Mouse (Mus musculus): ENCODE measurements around the gene Tspan18. TPM values are rescaled to one million over a fixed set of nuclear protein-coding genes. Genes with fewer than 3 reads are reported as not detected.

The Tspan18 gene
- total RNA-seq, 4 experiments from 2014 or later, result 2.1 to 4.5 (median 3.6) TPM

DNA sequence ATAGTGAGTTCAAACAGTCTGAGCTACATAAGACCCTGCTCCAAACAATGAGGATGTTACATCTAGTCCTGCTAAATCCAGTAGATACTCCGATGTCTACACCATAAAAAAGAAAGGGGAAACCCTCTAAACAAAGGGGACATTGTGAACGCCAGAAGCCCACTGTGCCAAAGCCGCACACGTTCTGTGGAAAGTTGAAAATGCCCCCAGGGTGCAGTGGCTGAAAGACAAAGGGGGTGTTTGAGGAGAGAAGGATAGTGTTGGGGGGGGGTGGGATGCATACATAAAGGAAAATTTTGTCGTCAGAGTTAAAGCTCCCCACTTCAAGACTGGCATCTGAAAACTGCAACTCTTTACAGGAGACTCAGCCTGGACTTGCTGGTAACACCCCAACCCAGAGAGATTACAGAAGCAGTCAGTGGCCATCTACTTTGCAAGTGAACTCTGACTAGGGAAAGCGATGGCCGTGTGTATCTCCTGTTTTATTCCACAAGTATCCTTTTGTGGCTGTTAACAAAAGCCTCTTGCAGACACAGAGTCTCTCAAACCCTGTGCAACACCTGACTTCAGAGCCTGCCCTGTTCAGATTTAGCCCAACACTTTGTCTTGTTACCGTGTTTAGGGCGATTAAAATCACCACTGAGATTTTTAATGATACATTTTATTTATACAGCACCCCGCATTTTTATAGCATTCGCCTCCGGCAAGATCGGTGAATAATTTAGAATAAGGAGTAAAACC, 42.9 kb downstream of the Tspan18 start:
- DNase-seq (ENCODE audit: low spot score in 2 of 2), result no peak

DNA sequence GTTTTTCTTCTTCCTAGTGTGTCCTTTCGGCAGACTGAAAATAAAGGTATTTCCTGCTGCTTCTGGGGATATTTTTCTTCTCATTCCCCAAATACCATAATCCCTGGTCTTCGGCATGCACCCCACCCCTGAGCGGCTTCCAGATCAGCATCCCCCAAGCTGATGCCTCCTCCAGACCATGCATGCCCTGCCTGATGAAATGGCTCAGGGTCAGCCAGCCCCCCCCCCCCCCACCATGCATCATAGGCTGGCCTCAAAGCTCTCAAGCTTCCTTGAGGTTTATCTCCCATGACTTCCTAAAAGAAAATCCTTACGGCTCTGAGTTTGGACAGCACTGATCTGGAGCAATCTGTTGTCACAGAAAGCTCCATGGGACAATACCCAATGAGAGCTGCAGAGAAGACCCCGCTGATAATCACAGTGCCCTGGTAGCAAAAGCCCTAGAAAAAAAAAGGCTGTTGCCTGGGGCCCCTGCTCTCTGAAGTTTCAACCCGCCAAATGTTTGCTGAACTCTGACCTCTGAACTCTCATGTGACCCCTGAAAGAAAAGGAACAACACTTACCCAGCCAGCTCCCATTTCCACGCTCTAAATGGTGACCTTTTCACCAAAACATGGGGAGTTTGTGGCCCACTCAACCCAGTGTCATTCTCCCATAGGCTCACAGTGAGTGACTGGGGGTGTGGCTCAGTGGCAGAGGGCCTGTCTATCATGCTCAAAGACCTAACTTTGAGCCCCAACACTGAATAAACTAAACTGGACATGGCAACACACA, 43.8 kb downstream of the Tspan18 start:
- no peak for DNase-seq (ENCODE audit: low spot score in 2 of 2)

DNA sequence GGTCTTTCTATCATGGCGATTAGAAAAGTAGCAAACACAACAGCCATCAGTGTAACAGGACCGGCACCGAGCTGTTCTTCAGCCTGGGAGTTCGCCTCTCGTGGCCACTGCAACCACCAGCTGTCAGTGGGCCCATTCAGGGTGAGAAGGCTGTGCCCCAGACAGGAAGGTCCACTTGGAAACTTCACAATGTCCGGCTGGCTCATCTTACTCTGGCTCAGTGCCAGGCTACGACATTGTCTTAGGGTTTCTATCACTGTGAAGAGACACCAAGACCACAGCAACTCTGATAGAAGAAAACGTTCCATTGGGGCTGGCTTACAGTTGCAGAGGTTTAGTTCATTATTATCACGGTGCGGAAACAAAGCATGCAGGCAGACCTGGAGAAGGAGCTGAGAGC, 45.1 kb downstream of the Tspan18 start:
- DNase-seq (ENCODE audit: low spot score in 2 of 2), result no peak

- no peak for DNase-seq (ENCODE audit: low spot score in 2 of 2)
Measured at GRCm38 (mm10) chr2:93287348-93287747, 47.0 kb downstream of the Tspan18 start.

DNA sequence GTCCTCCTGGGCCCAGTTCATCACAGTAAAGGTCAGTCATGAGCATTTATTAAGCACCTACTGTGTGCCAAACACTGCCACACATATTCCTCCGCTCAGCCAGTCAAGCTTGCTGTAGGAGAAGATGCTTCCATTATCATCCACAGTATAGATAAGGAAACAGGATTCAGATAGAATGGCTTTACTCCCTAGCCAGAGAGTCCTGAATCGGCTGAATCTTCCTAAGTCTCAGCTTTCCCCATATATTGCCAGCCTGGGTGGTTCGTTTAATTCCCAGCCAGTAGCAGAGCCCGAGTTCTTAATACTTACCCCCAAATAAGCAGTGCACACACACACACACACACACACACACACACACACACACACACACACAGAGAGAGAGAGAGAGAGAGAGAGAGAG, 47.6 kb downstream of the Tspan18 start:
- DNase-seq (ENCODE audit: low spot score in 2 of 2), result no peak

- DNase-seq (ENCODE audit: low spot score in 2 of 2), result no peak
Measured at GRCm38 (mm10) chr2:93286321-93286720, 48.0 kb downstream of the Tspan18 start.

- no peak for DNase-seq (ENCODE audit: low spot score in 2 of 2)
Measured at GRCm38 (mm10) chr2:93285842-93286241, 48.5 kb downstream of the Tspan18 start.

GRCm38 (mm10) chr2:93284625-93285024, 49.7 kb downstream of the Tspan18 start:
- no peak for DNase-seq (ENCODE audit: low spot score in 2 of 2)

GRCm38 (mm10) chr2:93283481-93284293, 50.6 kb downstream of the Tspan18 start:
- no peak for DNase-seq (ENCODE audit: low spot score in 2 of 2)

DNA sequence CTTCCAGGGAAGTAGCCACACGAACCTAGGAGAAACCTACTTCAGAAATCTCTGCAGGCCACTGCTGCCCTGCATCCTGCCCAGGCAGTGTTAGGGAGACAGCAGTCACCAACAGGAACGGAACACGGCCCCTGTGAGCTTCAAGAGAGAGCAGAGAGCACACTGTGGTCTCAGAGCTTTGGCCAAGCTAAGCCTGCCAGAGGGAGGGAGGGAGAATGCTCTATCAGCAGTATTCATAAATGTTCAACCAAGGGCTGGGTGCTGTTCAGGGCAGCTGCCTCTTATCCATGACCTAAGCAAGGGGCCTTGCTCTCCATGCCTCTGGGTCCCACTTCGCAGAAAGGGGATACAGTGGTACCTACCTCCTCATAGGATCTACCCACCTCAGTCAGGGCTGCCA, 51.7 kb downstream of the Tspan18 start:
- no peak for DNase-seq (ENCODE audit: low spot score in 2 of 2)

- no peak for DNase-seq (ENCODE audit: low spot score in 2 of 2)
Measured at GRCm38 (mm10) chr2:93281466-93281865, 52.8 kb downstream of the Tspan18 start.

DNA sequence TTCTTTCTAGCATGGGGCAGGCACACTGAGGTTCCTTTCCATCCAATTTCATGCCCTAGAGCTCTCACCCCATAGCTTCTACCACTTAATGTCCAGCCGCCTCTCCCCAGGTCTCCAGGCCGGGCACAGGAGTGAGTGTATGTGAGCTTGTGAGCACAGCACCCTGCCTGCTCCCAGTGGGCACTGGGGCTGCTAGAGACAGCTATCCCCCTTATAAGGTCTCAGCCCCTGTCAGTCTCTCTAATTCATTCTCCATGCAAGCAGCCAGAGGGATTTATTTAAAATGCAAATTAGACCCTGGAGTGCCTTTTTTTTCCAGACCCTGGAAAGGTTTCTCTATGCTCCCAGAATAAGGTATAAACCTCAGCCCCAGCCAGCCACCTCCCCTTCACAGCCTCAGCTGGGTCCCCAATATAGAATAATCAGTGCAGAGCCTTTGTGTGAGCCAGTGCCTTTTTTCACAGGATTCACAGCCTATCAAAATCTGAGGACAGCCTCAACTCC, 54.1 kb downstream of the Tspan18 start:
- no peak for DNase-seq (ENCODE audit: low spot score in 2 of 2)

DNA sequence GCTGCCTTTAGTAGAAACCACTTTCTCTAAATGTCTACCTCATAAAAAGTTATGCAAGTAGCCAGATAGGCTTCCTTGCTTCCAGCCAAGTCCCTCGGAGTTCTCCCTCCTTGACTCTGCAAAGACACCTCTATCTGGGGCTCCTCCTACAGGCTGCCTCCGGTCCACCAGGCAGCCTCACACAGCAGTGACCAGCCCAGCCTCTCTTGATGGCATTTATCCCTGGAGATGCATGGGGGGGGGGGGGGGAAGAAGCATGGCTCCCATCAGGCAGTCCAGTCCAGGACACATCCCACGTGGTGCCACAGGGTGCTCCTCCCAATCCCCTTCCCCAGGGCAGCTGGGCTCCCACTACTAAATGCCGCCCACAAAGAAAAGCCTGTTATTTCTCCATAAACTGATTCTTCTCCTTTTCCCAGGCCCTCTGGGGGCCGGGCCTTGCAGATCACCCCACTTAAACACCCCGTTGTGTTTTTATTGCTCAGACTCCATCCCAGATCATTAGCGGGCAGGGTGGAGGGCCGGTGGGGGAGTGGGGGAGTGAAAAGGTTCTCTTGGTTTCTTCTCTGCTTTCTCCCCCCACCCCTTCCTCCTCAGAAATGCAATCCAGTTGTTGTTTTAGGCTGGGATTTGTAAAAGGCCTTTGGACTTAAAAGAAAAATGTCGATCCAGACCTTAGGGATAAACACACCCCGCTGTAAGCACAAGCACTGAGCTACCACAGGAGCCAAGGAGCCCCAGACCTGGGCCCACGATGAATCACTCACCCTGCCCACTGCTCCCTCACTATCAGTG, 55.9 kb downstream of the Tspan18 start:
- DNase-seq (ENCODE audit: low spot score in 2 of 2), result no peak

- no peak for DNase-seq (ENCODE audit: low spot score in 2 of 2)
Measured at GRCm38 (mm10) chr2:93277486-93277885, 56.8 kb downstream of the Tspan18 start.

GRCm38 (mm10) chr2:93276026-93276425, 58.3 kb downstream of the Tspan18 start:
- DNase-seq (ENCODE audit: low spot score in 2 of 2), result peak in 1 of 2 experiments; percentile 21

DNA sequence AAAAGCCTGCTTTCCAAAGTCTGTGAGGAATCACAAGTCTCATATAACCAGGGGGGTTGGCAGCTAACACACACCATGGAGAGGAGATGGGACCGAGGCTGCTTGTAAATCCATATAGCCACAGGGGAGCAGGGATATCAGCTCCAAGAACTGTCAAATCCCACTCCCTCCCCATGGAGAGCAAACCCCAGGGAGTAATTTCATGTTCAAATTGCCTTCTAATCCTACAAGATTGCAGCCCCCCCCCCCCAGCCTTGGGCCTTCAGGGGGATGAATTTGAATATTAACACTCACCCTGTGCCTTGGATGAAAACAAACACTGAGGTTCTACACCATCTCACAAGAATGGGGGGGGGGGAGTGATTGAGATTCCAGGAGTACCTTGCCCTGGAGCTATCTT, 60.4 kb downstream of the Tspan18 start:
- no peak for DNase-seq (ENCODE audit: low spot score in 2 of 2)

GRCm38 (mm10) chr2:93270083-93270482, 64.2 kb downstream of the Tspan18 start:
- DNase-seq (ENCODE audit: low spot score in 2 of 2), result no peak

- DNase-seq (ENCODE audit: low spot score in 2 of 2), result no peak
Measured at GRCm38 (mm10) chr2:93269611-93270010, 64.7 kb downstream of the Tspan18 start.

GRCm38 (mm10) chr2:93268711-93269270, 65.5 kb downstream of the Tspan18 start:
- no peak for DNase-seq (ENCODE audit: low spot score in 2 of 2)

GRCm38 (mm10) chr2:93267791-93268190, 66.5 kb downstream of the Tspan18 start:
- DNase-seq (ENCODE audit: low spot score in 2 of 2), result no peak

All from left cerebral cortex, adult 8-10 months (tissue).